Mouse (Mus musculus) small intestine, adult 2 months (tissue): ENCODE data around the gene Sat2. TPM values are rescaled to one million over a fixed set of nuclear protein-coding genes. Genes with fewer than 3 reads are reported as not detected.
A peak's percentile ranks its signal among the peaks of the same experiment; 100 is the strongest.

ENCODE experiments used
- H3K27ac ChIP-seq: fragments of 200-500 bp; 2 replicates; pipeline ENCODE4 v1.5.1; 2012; ENCODE audit warnings: low read depth, low read length, control low read depth, inconsistent platforms; ENCODE audit not compliant: insufficient read depth
- H3K27me3 ChIP-seq: fragments of 200-500 bp; 2 replicates; pipeline ENCODE4 v1.6.1; 2012; ENCODE audit warnings: mild to moderate bottlenecking, moderate library complexity, low read length, inconsistent platforms; ENCODE audit not compliant: control insufficient read depth, insufficient read depth
- H3K36me3 ChIP-seq: fragments of 200-500 bp; 2 replicates; pipeline ENCODE4 v1.6.1; 2012; ENCODE audit warnings: mild to moderate bottlenecking, low read length, control low read depth, inconsistent platforms; ENCODE audit not compliant: control insufficient read depth, insufficient read depth
- H3K4me1 ChIP-seq: fragments of 200-500 bp; 2 replicates; pipeline ENCODE4 v1.6.1; 2012; ENCODE audit warnings: low read length, inconsistent platforms, mixed read lengths; ENCODE audit not compliant: control insufficient read depth, insufficient read depth, insufficient read length
- H3K4me3 ChIP-seq: fragments of 200-500 bp; 2 replicates; pipeline ENCODE4 v1.5.1; 2012; ENCODE audit warnings: low read depth, mild to moderate bottlenecking, control low read depth, inconsistent platforms, low read length, moderate library complexity
- CTCF ChIP-seq: fragments of 200-500 bp; IDR thresholded peaks from 2 replicates; pipeline ENCODE4 v1.5.1; 2012; ENCODE audit warnings: low read depth, mild to moderate bottlenecking, control low read depth, inconsistent platforms, low read length, moderate library complexity, mixed read lengths; ENCODE audit not compliant: insufficient replicate concordance, insufficient read length; ENCODE audit errors: extremely low read depth
- POLR2A ChIP-seq: fragments of 200-500 bp; IDR thresholded peaks from 2 replicates; pipeline ENCODE4 v1.6.1; 2012; ENCODE audit warnings: low read depth, mild to moderate bottlenecking, control low read depth, inconsistent platforms, low read length, moderate library complexity
- WGBS: fragments of 180-500 bp; shearing (Covaris S2); methylation state at CpG from one replicate; pipeline ENCODE4 v1.1.7; 2018; 5-methylcytosine and 5-hydroxymethylcytosine counted together
- polyA plus RNA-seq: library from polyadenylated mRNA; depleted of rRNA; stranded (reverse); fragments of >200 nt; gene quantifications from 2 replicates; pipeline ENCODE4 v1.2.3, GENCODE M21; 2012

The Sat2 gene
- polyA plus RNA-seq, 1 experiment = 0.49 TPM

GRCm38 (mm10) chr11:69635471-69635870 lies 13.6 kb downstream of the Sat2 start:
- 39% methylated on average over 3 of the region's 3 CpGs for WGBS
- H3K4me3 ChIP-seq = no peak overlapping the region
- no peaks in the 10 kb centered on the region for H3K4me1 ChIP-seq
- H3K27ac ChIP-seq = no peak overlapping the region
- no peak for TF ChIP-seq POLR2A
- no peak for TF ChIP-seq CTCF
- no peaks in the 10 kb centered on the region for H3K27me3 ChIP-seq
- peaks cover 16% of the 10 kb centered on the region for H3K36me3 ChIP-seq

- WGBS = 76% methylated on average over 5 of the region's 5 CpGs
- Histone ChIP-seq H3K4me3 (no peak overlapping the region), H3K4me1 (no peaks in the 10 kb centered on the region), H3K27ac (no peak overlapping the region), H3K27me3 (no peaks in the 10 kb centered on the region), H3K36me3 (peaks cover 76% of the 10 kb centered on the region)
- no peak for TF ChIP-seq POLR2A
- TF ChIP-seq CTCF = no peak
These were observed 24.0 kb downstream of the Sat2 start for GRCm38 (mm10) chr11:69645860-69646259.

DNA sequence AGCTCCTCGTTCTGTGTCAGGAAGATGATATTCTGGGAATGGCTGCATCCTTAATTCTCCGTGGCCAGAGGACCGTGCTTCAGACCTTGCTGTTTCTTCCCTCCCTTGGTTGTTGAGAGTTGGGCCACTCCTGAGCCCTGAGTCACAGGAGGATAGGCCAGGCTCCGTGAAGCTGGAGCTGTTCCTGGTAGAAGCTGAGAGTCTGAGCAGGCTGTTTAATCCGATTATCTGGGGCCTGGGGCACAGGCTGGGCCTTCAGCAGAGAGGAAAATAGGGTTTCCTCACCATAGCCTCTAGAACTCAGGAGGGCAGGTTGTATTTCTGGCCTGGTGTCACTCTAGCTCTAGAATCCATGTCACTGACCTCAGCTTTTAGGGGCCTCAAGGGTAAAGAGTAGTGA lies 31.6 kb downstream of the Sat2 start:
- no peak for TF ChIP-seq CTCF
- TF ChIP-seq POLR2A = no peak
- H3K36me3 ChIP-seq = peaks cover 66% of the 10 kb centered on the region

GRCm38 (mm10) chr11:69654760-69655159 lies 32.9 kb downstream of the Sat2 start:
- TF ChIP-seq POLR2A = no peak
- no peak for TF ChIP-seq CTCF
- Histone ChIP-seq H3K4me1 (no peaks in the 10 kb centered on the region), H3K27me3 (no peaks in the 10 kb centered on the region), H3K36me3 (peaks cover 61% of the 10 kb centered on the region), H3K4me3 (no peak overlapping the region), H3K27ac (no peak overlapping the region)
- 41% methylated on average over 9 of the region's 9 CpGs for WGBS

More for the DNA sequence above, 31.6 kb downstream of the Sat2 start:
- Histone ChIP-seq H3K27me3 (no peaks in the 10 kb centered on the region), H3K4me1 (no peaks in the 10 kb centered on the region), H3K4me3 (no peak overlapping the region), H3K27ac (no peak overlapping the region)
- WGBS = 72% methylated on average over 5 of the region's 5 CpGs

DNA sequence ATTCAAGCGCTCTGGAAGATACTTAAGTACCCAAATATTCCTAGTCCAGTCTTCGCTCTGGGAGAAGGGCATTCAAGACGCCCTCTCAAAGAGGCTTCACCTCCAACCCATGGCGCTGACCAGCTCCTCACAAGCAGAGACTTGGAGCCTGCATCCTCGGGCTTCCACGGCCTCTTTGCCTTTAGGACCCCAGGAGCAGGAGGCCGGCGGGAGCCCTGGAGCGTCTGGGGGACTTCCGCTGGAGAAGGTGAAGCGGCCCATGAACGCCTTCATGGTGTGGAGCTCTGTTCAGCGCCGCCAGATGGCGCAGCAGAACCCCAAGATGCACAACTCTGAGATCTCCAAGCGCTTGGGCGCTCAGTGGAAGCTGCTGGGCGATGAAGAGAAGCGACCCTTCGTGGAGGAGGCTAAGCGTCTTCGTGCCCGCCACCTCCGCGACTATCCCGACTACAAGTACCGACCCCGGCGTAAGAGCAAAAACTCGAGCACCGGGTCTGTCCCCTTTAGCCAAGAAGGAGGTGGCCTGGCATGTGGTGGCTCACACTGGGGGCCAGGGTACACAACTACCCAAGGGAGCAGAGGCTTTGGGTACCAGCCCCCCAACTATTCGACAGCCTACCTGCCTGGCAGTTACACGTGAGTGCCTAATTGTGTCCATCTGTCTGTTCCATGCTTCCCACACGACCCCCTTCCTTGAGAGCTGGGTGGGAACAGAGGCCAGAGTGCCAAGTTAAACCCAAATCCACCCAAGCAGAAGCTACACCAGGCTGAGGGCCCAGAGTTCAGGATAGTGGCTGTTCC lies 33.6 kb downstream of the Sat2 start, which contains the start of gene Sox15:
Gene Sox15, plus strand, starts transcription at position 51 of the 801 bp plus-strand sequence.
- H3K36me3 ChIP-seq = peaks cover 54% of the 10 kb centered on the region
- H3K27me3 ChIP-seq = no peaks in the 10 kb centered on the region
- no peak for TF ChIP-seq POLR2A
- TF ChIP-seq CTCF = peak; percentile 68
- no peak within 1 kb of the TSS for H3K27ac ChIP-seq
- H3K4me1 ChIP-seq = no peaks in the 10 kb centered on the region
- 53% methylated on average over 34 of the region's 34 CpGs for whole genome bisulfite sequencing
- H3K4me3 ChIP-seq = no peak within 1 kb of the TSS

DNA sequence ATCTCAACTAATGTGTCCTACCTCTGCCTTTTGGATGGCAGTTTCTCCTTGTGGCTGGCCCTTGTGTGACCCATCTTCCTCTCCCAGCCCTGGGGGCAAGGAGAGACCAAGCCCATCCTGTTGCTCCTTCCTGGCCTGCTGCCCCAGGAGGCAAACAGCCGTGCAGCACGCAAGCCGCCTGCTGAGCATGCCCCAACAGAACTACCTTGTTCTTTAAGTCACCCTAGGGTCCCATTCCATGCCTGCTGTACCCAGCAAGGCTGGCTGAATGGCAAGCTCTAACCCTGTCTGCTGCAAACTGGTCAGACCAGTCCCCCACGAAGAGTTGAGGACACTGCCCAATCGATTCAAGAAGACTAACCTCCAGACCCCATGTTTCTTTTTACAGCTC lies 34.2 kb downstream of the Sat2 start:
- no peaks in the 10 kb centered on the region for H3K27me3 ChIP-seq
- no peak overlapping the region for H3K27ac ChIP-seq
- H3K4me3 ChIP-seq = no peak overlapping the region
- WGBS = 57% methylated on average over 5 of the region's 5 CpGs
- no peaks in the 10 kb centered on the region for H3K4me1 ChIP-seq
- peaks cover 48% of the 10 kb centered on the region for H3K36me3 ChIP-seq
- TF ChIP-seq CTCF (no peak), POLR2A (no peak)

DNA sequence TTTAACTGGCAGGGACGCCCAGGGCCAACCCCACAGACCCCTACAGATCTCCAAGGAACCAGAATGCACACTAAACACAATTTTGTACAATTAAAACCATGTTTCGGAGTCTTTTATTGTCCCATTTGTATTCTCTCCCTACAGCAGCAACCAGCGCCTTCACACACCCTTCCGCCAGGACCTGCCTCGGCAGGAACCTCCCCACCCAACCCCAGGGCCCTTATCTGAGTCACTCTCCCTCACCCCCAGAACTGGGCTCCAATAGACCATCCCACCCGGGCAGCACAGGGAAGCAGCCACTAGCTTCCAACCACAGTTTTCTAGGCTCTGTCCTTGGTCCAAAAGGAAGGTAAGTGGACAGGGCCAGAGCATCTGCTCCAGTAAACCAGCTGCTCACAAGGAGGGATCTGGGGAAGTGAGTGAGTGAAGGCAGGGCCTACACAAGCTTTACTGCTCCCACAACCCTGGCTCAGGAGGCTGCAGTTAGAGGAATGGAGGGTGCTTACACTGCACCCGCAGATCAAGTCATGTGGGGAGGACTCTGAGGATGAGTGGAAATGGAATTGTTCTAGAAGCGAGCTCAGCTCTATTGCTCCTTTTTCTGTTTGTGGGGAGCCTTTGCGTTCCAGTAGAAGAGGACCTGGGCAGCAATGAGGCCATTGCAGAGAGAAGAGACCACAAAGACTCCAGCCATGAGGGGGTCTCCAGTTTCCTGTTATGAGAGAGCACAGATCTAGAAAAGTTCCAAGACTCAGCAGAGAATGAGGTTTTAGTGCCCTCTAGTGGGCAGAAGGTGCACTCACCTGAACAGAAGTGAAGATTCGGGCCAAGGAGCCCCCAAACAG lies 35.0 kb downstream of the Sat2 start:
- Histone ChIP-seq H3K4me3 (no peak overlapping the region), H3K36me3 (peaks cover 41% of the 10 kb centered on the region), H3K4me1 (peaks cover 3% of the 10 kb centered on the region; the same call in 1 of the 2 replicates), H3K27ac (no peak overlapping the region), H3K27me3 (no peaks in the 10 kb centered on the region)
- WGBS = 75% methylated on average over 10 of the region's 10 CpGs
- TF ChIP-seq CTCF (peak; percentile 74; the same call in 1 of the 2 replicates), POLR2A (no peak; the same call in 1 of the 2 replicates)
